Mouse (Mus musculus) megakaryocyte, embryonic 14.5 days (primary cell): ENCODE measurements around the gene Snx29. TPM values are rescaled to one million over a fixed set of nuclear protein-coding genes. Genes with fewer than 3 reads are reported as not detected.
A peak's percentile ranks its signal among the peaks of the same experiment; 100 is the strongest.

ENCODE experiments used
- H3K27me3 ChIP-seq: replicated peaks from 2 replicates; pipeline ENCODE3; 2012; ENCODE audit warnings: inconsistent platforms
- H3K36me3 ChIP-seq: replicated peaks from 2 replicates; pipeline ENCODE3; 2012; ENCODE audit warnings: low read length, inconsistent platforms, mixed read lengths
- H3K4me1 ChIP-seq: 2 replicates; pipeline ENCODE4 v1.6.1; 2012; ENCODE audit warnings: inconsistent platforms
- H3K4me3 ChIP-seq: replicated peaks from 2 replicates; pipeline ENCODE3; 2012; ENCODE audit warnings: moderate library complexity, mild to moderate bottlenecking, inconsistent platforms
- H3K9me3 ChIP-seq: 2 replicates; pipeline ENCODE4 v1.6.1; 2012; ENCODE audit warnings: inconsistent platforms
- FLI1 ChIP-seq: IDR thresholded peaks from 2 replicates; pipeline ENCODE4 v1.6.1; 2012; ENCODE audit warnings: low read length, inconsistent platforms, mixed read lengths
- GATA1 ChIP-seq: IDR thresholded peaks from 3 replicates; pipeline ENCODE4 v1.6.1; 2012; ENCODE audit warnings: mixed read lengths, low read length, inconsistent platforms, borderline replicate concordance
- polyA plus RNA-seq: library from polyadenylated mRNA; stranded (reverse); fragments of >175 nt; gene quantifications from 2 replicates; pipeline ENCODE4 v1.2.3, GENCODE M21; 2012; ENCODE audit warnings: low replicate concordance; ENCODE audit not compliant: insufficient read depth

The Snx29 gene
- polyA plus RNA-seq, 1 experiment: 3.9 TPM

GRCm38 (mm10) chr16:11475137-11475943, 152.6 kb downstream of the Snx29 start:
- peak overlapping the region; percentile 52 for H3K4me3 ChIP-seq
- H3K4me1 ChIP-seq: peaks cover 97% of the 10 kb centered on the region
- peaks cover 82% of the 10 kb centered on the region for H3K36me3 ChIP-seq
- TF ChIP-seq GATA1 (no peak), FLI1 (no peak)
- no peaks in the 10 kb centered on the region for H3K9me3 ChIP-seq
- H3K27me3 ChIP-seq: no peaks in the 10 kb centered on the region

- Histone ChIP-seq H3K9me3 (no peaks in the 10 kb centered on the region), H3K4me1 (peaks cover 87% of the 10 kb centered on the region), H3K36me3 (peaks cover 78% of the 10 kb centered on the region), H3K4me3 (no peak overlapping the region), H3K27me3 (no peaks in the 10 kb centered on the region)
- no peak for TF ChIP-seq GATA1
- no peak for TF ChIP-seq FLI1
Observed at GRCm38 (mm10) chr16:11476314-11476713, 153.6 kb downstream of the Snx29 start.

GRCm38 (mm10) chr16:11476968-11477367, 154.3 kb downstream of the Snx29 start:
- H3K27me3 ChIP-seq: no peaks in the 10 kb centered on the region
- H3K4me3 ChIP-seq: no peak overlapping the region
- peaks cover 82% of the 10 kb centered on the region for H3K4me1 ChIP-seq
- no peak for TF ChIP-seq FLI1
- TF ChIP-seq GATA1: no peak
- no peaks in the 10 kb centered on the region for H3K9me3 ChIP-seq
- peaks cover 80% of the 10 kb centered on the region for H3K36me3 ChIP-seq

- TF ChIP-seq FLI1: no peak
- no peak for TF ChIP-seq GATA1
- H3K4me3 ChIP-seq: no peak overlapping the region
- H3K27me3 ChIP-seq: no peaks in the 10 kb centered on the region
- H3K4me1 ChIP-seq: peaks cover 78% of the 10 kb centered on the region
- peaks cover 79% of the 10 kb centered on the region for H3K36me3 ChIP-seq
- H3K9me3 ChIP-seq: no peaks in the 10 kb centered on the region
Observed at GRCm38 (mm10) chr16:11477591-11477990, 154.9 kb downstream of the Snx29 start.

GRCm38 (mm10) chr16:11479605-11480004, 156.9 kb downstream of the Snx29 start:
- Histone ChIP-seq H3K4me1 (peaks cover 58% of the 10 kb centered on the region), H3K9me3 (no peaks in the 10 kb centered on the region), H3K4me3 (no peak overlapping the region), H3K27me3 (no peaks in the 10 kb centered on the region), H3K36me3 (peaks cover 60% of the 10 kb centered on the region)
- no peak for TF ChIP-seq GATA1

- TF ChIP-seq GATA1 (no peak), FLI1 (no peak)
- Histone ChIP-seq H3K9me3 (no peaks in the 10 kb centered on the region), H3K4me1 (peaks cover 32% of the 10 kb centered on the region), H3K36me3 (peaks cover 45% of the 10 kb centered on the region), H3K4me3 (no peak overlapping the region), H3K27me3 (no peaks in the 10 kb centered on the region)
Observed at GRCm38 (mm10) chr16:11482189-11482588, 159.5 kb downstream of the Snx29 start.

- Histone ChIP-seq H3K36me3 (peaks cover 29% of the 10 kb centered on the region), H3K27me3 (peaks cover 2% of the 10 kb centered on the region), H3K4me3 (no peak overlapping the region), H3K9me3 (no peaks in the 10 kb centered on the region; the same call in 1 of the 2 replicates), H3K4me1 (peaks cover 23% of the 10 kb centered on the region; the same call in 1 of the 2 replicates)
- TF ChIP-seq GATA1 (no peak), FLI1 (no peak)
Observed at GRCm38 (mm10) chr16:11494895-11495294, 172.2 kb downstream of the Snx29 start.

GRCm38 (mm10) chr16:11495923-11496616, 173.4 kb downstream of the Snx29 start:
- peaks cover 2% of the 10 kb centered on the region for H3K27me3 ChIP-seq
- no peak overlapping the region for H3K4me3 ChIP-seq
- TF ChIP-seq GATA1: no peak
- H3K9me3 ChIP-seq: no peaks in the 10 kb centered on the region
- H3K36me3 ChIP-seq: peaks cover 32% of the 10 kb centered on the region
- H3K4me1 ChIP-seq: peaks cover 18% of the 10 kb centered on the region; the same call in 1 of the 2 replicates

GRCm38 (mm10) chr16:11496721-11497120, 174.0 kb downstream of the Snx29 start:
- Histone ChIP-seq H3K4me1 (peaks cover 18% of the 10 kb centered on the region; the same call in 1 of the 2 replicates), H3K36me3 (peaks cover 34% of the 10 kb centered on the region), H3K9me3 (no peaks in the 10 kb centered on the region)

GRCm38 (mm10) chr16:11500061-11500460, 177.4 kb downstream of the Snx29 start:
- TF ChIP-seq FLI1 (no peak), GATA1 (no peak)
- Histone ChIP-seq H3K4me3 (no peak overlapping the region), H3K36me3 (peaks cover 25% of the 10 kb centered on the region), H3K4me1 (peaks cover 11% of the 10 kb centered on the region; the same call in 1 of the 2 replicates), H3K9me3 (no peaks in the 10 kb centered on the region), H3K27me3 (peaks cover 2% of the 10 kb centered on the region)

More at GRCm38 (mm10) chr16:11496721-11497120, 174.0 kb downstream of the Snx29 start:
- Histone ChIP-seq H3K4me3 (no peak overlapping the region), H3K27me3 (peaks cover 2% of the 10 kb centered on the region)
- no peak for TF ChIP-seq FLI1
- TF ChIP-seq GATA1: no peak
